Mouse (Mus musculus): ENCODE data around the gene Lgr4. TPM values are rescaled to one million over a fixed set of nuclear protein-coding genes. Genes with fewer than 3 reads are reported as not detected.

Lgr4 gene
- total and polyA plus RNA-seq, 3 experiments, result 0.98 to 12.1 (median 7.1) TPM

- H3K27me3 ChIP-seq (ENCODE audit: insufficient read depth, low read length), result no peaks in the 10 kb centered on the region
- DNase-seq (ENCODE audit: low spot score) (no peak), ATAC-seq (ENCODE audit: extremely low read depth, insufficient number of reproducible peaks, low FRiP score, poor library complexity, severe bottlenecking) (no peak)
- TF ChIP-seq TAL1 (conservative IDR thresholded peaks at IDR 0.05; ENCODE audit: low read depth, low read length) (no peak), CTCF (IDR thresholded peaks at IDR 0.05; ENCODE audit: low read depth, low read length) (no peak), GATA2 (IDR thresholded peaks at IDR 0.05; ENCODE audit: borderline replicate concordance, low read depth, low read length) (no peak), GATA1 (IDR thresholded peaks at IDR 0.05; ENCODE audit: borderline replicate concordance, low read length) (no peak), POLR2AphosphoS5 (IDR thresholded peaks at IDR 0.05; ENCODE audit: insufficient replicate concordance, low read depth, low read length) (no peak)
- H3K36me3 ChIP-seq (replicated peaks), result no peaks in the 10 kb centered on the region
- no peak overlapping the region for H3K4me3 ChIP-seq (ENCODE audit: low read depth, low read length)
- H3K4me1 ChIP-seq (ENCODE audit: insufficient read depth, low read depth, low read length), result peaks cover 39% of the 10 kb centered on the region
- H3K9me3 ChIP-seq (replicated peaks), result no peaks in the 10 kb centered on the region
Measured at GRCm38 (mm10) chr2:109955060-109955459, 37.6 kb downstream of the Lgr4 start.

GRCm38 (mm10) chr2:109955910-109956309, 38.5 kb downstream of the Lgr4 start:
- H3K36me3 ChIP-seq (replicated peaks), result no peaks in the 10 kb centered on the region
- no peaks in the 10 kb centered on the region for H3K9me3 ChIP-seq (replicated peaks)
- H3K4me1 ChIP-seq (ENCODE audit: insufficient read depth, low read depth, low read length), result peaks cover 37% of the 10 kb centered on the region
- no peaks in the 10 kb centered on the region for H3K27me3 ChIP-seq (ENCODE audit: insufficient read depth, low read length)
- H3K4me3 ChIP-seq (ENCODE audit: low read depth, low read length), result no peak overlapping the region
- TF ChIP-seq CTCF (IDR thresholded peaks at IDR 0.05; ENCODE audit: low read depth, low read length) (no peak), POLR2AphosphoS5 (IDR thresholded peaks at IDR 0.05; ENCODE audit: insufficient replicate concordance, low read depth, low read length) (no peak), GATA1 (IDR thresholded peaks at IDR 0.05; ENCODE audit: borderline replicate concordance, low read length) (no peak), GATA2 (IDR thresholded peaks at IDR 0.05; ENCODE audit: borderline replicate concordance, low read depth, low read length) (no peak), TAL1 (conservative IDR thresholded peaks at IDR 0.05; ENCODE audit: low read depth, low read length) (no peak)
- ATAC-seq (ENCODE audit: extremely low read depth, insufficient number of reproducible peaks, low FRiP score, poor library complexity, severe bottlenecking) (no peak), DNase-seq (ENCODE audit: low spot score) (no peak)

DNA sequence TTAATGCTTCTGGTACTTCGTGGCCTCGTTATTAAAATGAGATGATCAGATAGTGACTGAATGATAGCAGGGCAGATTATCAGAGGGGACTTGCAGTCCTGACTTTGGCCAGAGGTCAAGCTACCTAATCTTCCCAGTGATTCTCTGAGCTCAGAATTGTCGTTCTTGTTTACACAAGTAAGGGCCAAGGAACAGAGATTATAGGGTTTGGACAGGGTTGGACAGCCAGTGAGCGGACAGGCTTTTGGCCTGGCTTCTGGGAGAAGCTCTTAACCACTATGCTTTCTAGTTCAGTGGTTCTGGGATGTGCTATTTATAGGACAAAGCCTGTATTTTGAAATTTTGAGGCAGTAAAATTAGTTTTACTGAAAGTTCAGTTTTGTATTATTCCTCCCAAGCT, 39.3 kb downstream of the Lgr4 start:
- Histone ChIP-seq H3K9me3 (replicated peaks) (no peaks in the 10 kb centered on the region), H3K4me1 (ENCODE audit: insufficient read depth, low read depth, low read length) (peaks cover 30% of the 10 kb centered on the region), H3K27me3 (ENCODE audit: insufficient read depth, low read length) (no peaks in the 10 kb centered on the region), H3K36me3 (replicated peaks) (no peaks in the 10 kb centered on the region), H3K4me3 (ENCODE audit: low read depth, low read length) (no peak overlapping the region)
- TF ChIP-seq TAL1 (conservative IDR thresholded peaks at IDR 0.05; ENCODE audit: low read depth, low read length), result no peak
- DNase-seq (ENCODE audit: low spot score) (no peak), ATAC-seq (ENCODE audit: extremely low read depth, insufficient number of reproducible peaks, low FRiP score, poor library complexity, severe bottlenecking) (no peak)

GRCm38 (mm10) chr2:109958692-109959406, 41.4 kb downstream of the Lgr4 start:
- no peak overlapping the region for H3K4me3 ChIP-seq (ENCODE audit: low read depth, low read length)
- no peak for DNase-seq (ENCODE audit: low spot score)
- H3K4me1 ChIP-seq (ENCODE audit: insufficient read depth, low read depth, low read length), result peaks cover 11% of the 10 kb centered on the region

GRCm38 (mm10) chr2:109959407-109960075, 42.1 kb downstream of the Lgr4 start:
- no peak for DNase-seq (ENCODE audit: low spot score)
- ATAC-seq (ENCODE audit: extremely low read depth, insufficient number of reproducible peaks, low FRiP score, poor library complexity, severe bottlenecking), result no peak

More at GRCm38 (mm10) chr2:109958692-109959406, 41.4 kb downstream of the Lgr4 start:
- H3K36me3 ChIP-seq (replicated peaks), result no peaks in the 10 kb centered on the region
- no peaks in the 10 kb centered on the region for H3K9me3 ChIP-seq (replicated peaks)
- no peak for ATAC-seq (ENCODE audit: extremely low read depth, insufficient number of reproducible peaks, low FRiP score, poor library complexity, severe bottlenecking)
- TF ChIP-seq CTCF (IDR thresholded peaks at IDR 0.05; ENCODE audit: low read depth, low read length) (no peak), TAL1 (conservative IDR thresholded peaks at IDR 0.05; ENCODE audit: low read depth, low read length) (no peak), GATA1 (IDR thresholded peaks at IDR 0.05; ENCODE audit: borderline replicate concordance, low read length) (no peak), POLR2AphosphoS5 (IDR thresholded peaks at IDR 0.05; ENCODE audit: insufficient replicate concordance, low read depth, low read length) (no peak), GATA2 (IDR thresholded peaks at IDR 0.05; ENCODE audit: borderline replicate concordance, low read depth, low read length) (no peak)
- H3K27me3 ChIP-seq (ENCODE audit: insufficient read depth, low read length), result no peaks in the 10 kb centered on the region

GRCm38 (mm10) chr2:109960246-109960645, 42.8 kb downstream of the Lgr4 start:
- no peak for TF ChIP-seq POLR2AphosphoS5 (IDR thresholded peaks at IDR 0.05; ENCODE audit: insufficient replicate concordance, low read depth, low read length)
- no peak for TF ChIP-seq GATA1 (IDR thresholded peaks at IDR 0.05; ENCODE audit: borderline replicate concordance, low read length)
- no peak for TF ChIP-seq TAL1 (conservative IDR thresholded peaks at IDR 0.05; ENCODE audit: low read depth, low read length)
- TF ChIP-seq GATA2 (IDR thresholded peaks at IDR 0.05; ENCODE audit: borderline replicate concordance, low read depth, low read length), result no peak
- TF ChIP-seq CTCF (IDR thresholded peaks at IDR 0.05; ENCODE audit: low read depth, low read length), result no peak
- H3K4me3 ChIP-seq (ENCODE audit: low read depth, low read length), result no peak overlapping the region
- no peaks in the 10 kb centered on the region; the same call in 1 of the 2 replicates for H3K4me1 ChIP-seq (ENCODE audit: insufficient read depth, low read depth, low read length)
- no peaks in the 10 kb centered on the region for H3K27me3 ChIP-seq (ENCODE audit: insufficient read depth, low read length)
- no peaks in the 10 kb centered on the region for H3K9me3 ChIP-seq (replicated peaks)
- H3K36me3 ChIP-seq (replicated peaks), result no peaks in the 10 kb centered on the region
- DNase-seq (ENCODE audit: low spot score), result no peak
- ATAC-seq (ENCODE audit: extremely low read depth, insufficient number of reproducible peaks, low FRiP score, poor library complexity, severe bottlenecking), result no peak

More at GRCm38 (mm10) chr2:109959407-109960075, 42.1 kb downstream of the Lgr4 start:
- peaks cover 4% of the 10 kb centered on the region; the same call in 1 of the 2 replicates for H3K4me1 ChIP-seq (ENCODE audit: insufficient read depth, low read depth, low read length)
- no peaks in the 10 kb centered on the region for H3K36me3 ChIP-seq (replicated peaks)
- no peaks in the 10 kb centered on the region for H3K27me3 ChIP-seq (ENCODE audit: insufficient read depth, low read length)
- TF ChIP-seq CTCF (IDR thresholded peaks at IDR 0.05; ENCODE audit: low read depth, low read length), result no peak
- TF ChIP-seq TAL1 (conservative IDR thresholded peaks at IDR 0.05; ENCODE audit: low read depth, low read length), result no peak
- TF ChIP-seq POLR2AphosphoS5 (IDR thresholded peaks at IDR 0.05; ENCODE audit: insufficient replicate concordance, low read depth, low read length), result no peak
- TF ChIP-seq GATA2 (IDR thresholded peaks at IDR 0.05; ENCODE audit: borderline replicate concordance, low read depth, low read length), result no peak
- TF ChIP-seq GATA1 (IDR thresholded peaks at IDR 0.05; ENCODE audit: borderline replicate concordance, low read length), result no peak
- no peaks in the 10 kb centered on the region for H3K9me3 ChIP-seq (replicated peaks)
- H3K4me3 ChIP-seq (ENCODE audit: low read depth, low read length), result no peak overlapping the region
